Mouse (Mus musculus) C2C12 (cell line): ENCODE measurements around the gene Il17f. TPM values are rescaled to one million over a fixed set of nuclear protein-coding genes. Genes with fewer than 3 reads are reported as not detected.
"Not testable (repeated sequence)": the region's sequence is repeated elsewhere in the genome, so short reads cannot be mapped to it uniquely, and the experiment has no call there.

Source experiments
- H3K27me3 ChIP-seq: one replicate; pipeline ENCODE4 v1.6.1; 2011; ENCODE audit not compliant: control insufficient read depth, insufficient read depth, insufficient read length
- H3K36me3 ChIP-seq: one replicate; pipeline ENCODE4 v1.6.1; 2011; ENCODE audit not compliant: control insufficient read depth, insufficient read depth
- H3K4me3 ChIP-seq: one replicate; pipeline ENCODE4 v1.5.1; 2011; ENCODE audit warnings: mild to moderate bottlenecking, control low read depth; ENCODE audit not compliant: poor library complexity, insufficient read depth, severe bottlenecking
- H3K79me2 ChIP-seq: one replicate; pipeline ENCODE4 v1.6.1; 2011; ENCODE audit not compliant: control insufficient read depth, insufficient read depth
- H3K79me3 ChIP-seq: one replicate; pipeline ENCODE4 v1.6.1; 2011; ENCODE audit warnings: low read depth, control low read depth
- H3ac ChIP-seq: one replicate; pipeline ENCODE3; 2011; ENCODE audit warnings: low read depth; ENCODE audit not compliant: control insufficient read depth, insufficient read length
- CEBPB ChIP-seq: IDR thresholded peaks from one replicate; pipeline ENCODE4 v1.6.1; 2011; ENCODE audit warnings: low read depth, mild to moderate bottlenecking, control low read depth, moderate library complexity
- CTCF ChIP-seq: IDR thresholded peaks from one replicate; pipeline ENCODE4 v1.5.1; 2011; ENCODE audit not compliant: control insufficient read depth, insufficient read depth, insufficient read length
- FOSL1 ChIP-seq: IDR thresholded peaks from one replicate; pipeline ENCODE4 v1.8.0; 2011; ENCODE audit warnings: mild to moderate bottlenecking, low read length; ENCODE audit not compliant: poor library complexity, insufficient read depth, severe bottlenecking
- MAX ChIP-seq: IDR thresholded peaks from one replicate; pipeline ENCODE4 v1.6.1; 2011; ENCODE audit warnings: mild to moderate bottlenecking, control low read depth
- MYOD1 ChIP-seq: IDR thresholded peaks from one replicate; pipeline ENCODE4 v1.6.1; 2011; ENCODE audit warnings: low read depth; ENCODE audit not compliant: control insufficient read depth, insufficient read length
- MYOG ChIP-seq: IDR thresholded peaks from one replicate; pipeline ENCODE4 v1.6.1; 2011; ENCODE audit not compliant: control insufficient read depth, insufficient read length; ENCODE audit errors: extremely low read depth
- USF1 ChIP-seq: IDR thresholded peaks from one replicate; pipeline ENCODE4 v1.6.1; 2011; ENCODE audit warnings: low read depth, mild to moderate bottlenecking, control low read depth, moderate library complexity
- long read RNA-seq, 2 experiments: library from polyadenylated mRNA; unstranded; transcript quantifications; one replicate each; pipeline ENCODE4 v2.0.0; 2019 to 2020
- polyA plus RNA-seq: library from polyadenylated mRNA; unstranded; fragments of >200 nt; fragmentation: generic; extraction: Trizol; gene quantifications from one replicate; pipeline ENCODE4 v1.2.1, GENCODE M21; 2012; ENCODE audit warnings: missing spikeins

Il17f gene
- not detected for polyA plus RNA-seq
- long read RNA-seq, experiment 1, result 0 reads
- long read RNA-seq, experiment 2, result 0 reads

DNA sequence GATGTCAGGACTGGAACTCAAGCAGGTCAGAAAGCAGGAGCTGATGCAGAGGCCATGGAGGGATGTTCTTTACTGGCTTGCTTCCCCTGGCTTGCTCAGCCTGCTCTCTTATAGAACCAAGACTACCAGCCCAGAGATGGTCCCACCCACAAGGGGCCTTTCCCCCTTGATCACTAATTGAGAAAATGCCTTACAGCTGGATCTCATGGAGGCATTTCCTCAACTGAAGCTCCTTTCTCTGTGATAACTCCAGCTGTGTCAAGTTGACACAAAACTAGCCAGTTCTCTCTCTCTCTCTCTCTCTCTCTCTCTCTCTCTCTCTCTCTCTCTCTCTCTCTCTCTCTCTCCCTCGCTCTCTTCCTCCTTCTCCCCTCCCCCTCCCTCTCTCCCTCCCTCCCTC, at the start of gene Il17f:
Il17f (minus strand) TSS at position 101 of the 400 bp plus-strand sequence.
- not testable (repeated sequence) for H3K27me3 ChIP-seq, H3K4me3 ChIP-seq, H3ac ChIP-seq, H3K36me3 ChIP-seq, H3K79me3 ChIP-seq, H3K79me2 ChIP-seq

DNA sequence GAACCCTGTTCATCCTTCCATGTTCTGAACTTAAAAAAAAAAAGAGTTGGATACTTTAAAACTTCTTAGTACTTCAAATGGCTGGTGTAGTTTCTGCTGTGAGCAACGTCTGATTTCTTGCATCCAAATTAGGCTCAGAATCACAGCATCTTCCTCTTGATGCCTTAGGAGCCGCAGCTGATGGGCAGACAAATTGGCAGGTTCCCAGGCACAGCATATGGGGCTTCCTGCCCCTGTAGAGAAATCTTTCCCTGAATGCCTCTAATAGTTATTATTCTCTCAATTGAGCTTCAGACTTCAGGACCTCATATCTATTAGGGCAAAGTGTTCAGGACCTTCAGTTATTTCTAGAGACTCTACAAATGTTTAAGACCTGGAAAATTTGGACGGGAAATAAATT, 49.5 kb upstream of the Il17f start:
- no peaks in the 10 kb centered on the region for H3K79me2 ChIP-seq
- no peak overlapping the region for H3K4me3 ChIP-seq
- TF ChIP-seq MYOG (no peak), MYOD1 (no peak), CTCF (no peak), USF1 (no peak), FOSL1 (no peak), CEBPB (no peak), MAX (no peak)
- H3K79me3 ChIP-seq, result no peaks in the 10 kb centered on the region
- peaks cover 3% of the 10 kb centered on the region for H3K27me3 ChIP-seq
- no peak overlapping the region for H3ac ChIP-seq
- H3K36me3 ChIP-seq, result no peaks in the 10 kb centered on the region

DNA sequence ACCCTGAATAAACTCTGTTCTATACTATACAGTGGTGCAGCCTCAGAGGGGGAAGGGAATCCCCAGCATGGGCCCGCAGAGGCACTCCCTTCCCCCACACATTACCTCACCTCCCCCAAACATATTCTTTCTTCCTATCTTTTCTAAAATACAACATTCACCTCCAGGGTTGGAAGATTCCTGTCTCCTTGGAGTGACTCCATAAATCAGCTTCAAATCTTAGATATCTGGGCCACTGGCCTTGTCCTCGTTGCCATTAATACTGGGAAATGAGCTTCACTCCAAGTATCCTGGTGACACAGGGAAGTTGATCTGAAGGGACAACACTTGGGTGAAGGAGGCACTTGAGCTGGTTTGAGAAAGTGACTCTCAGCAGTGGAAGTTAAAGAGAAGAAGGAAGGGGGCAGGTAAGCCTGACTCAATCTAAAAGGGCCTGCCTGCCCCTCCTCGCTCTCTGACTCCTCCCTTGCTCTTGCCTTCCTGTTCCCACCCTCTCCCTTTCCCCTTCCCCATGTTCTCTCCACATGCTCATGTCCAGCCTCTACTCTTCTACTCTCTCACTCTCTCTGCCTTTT, 46.2 kb upstream of the Il17f start:
- Histone ChIP-seq H3K36me3 (no peaks in the 10 kb centered on the region), H3K27me3 (peaks cover 3% of the 10 kb centered on the region), H3ac (no peak overlapping the region), H3K4me3 (no peak overlapping the region), H3K79me2 (no peaks in the 10 kb centered on the region), H3K79me3 (no peaks in the 10 kb centered on the region)
- TF ChIP-seq MAX (no peak), USF1 (no peak), FOSL1 (no peak), CTCF (no peak), MYOG (no peak)

DNA sequence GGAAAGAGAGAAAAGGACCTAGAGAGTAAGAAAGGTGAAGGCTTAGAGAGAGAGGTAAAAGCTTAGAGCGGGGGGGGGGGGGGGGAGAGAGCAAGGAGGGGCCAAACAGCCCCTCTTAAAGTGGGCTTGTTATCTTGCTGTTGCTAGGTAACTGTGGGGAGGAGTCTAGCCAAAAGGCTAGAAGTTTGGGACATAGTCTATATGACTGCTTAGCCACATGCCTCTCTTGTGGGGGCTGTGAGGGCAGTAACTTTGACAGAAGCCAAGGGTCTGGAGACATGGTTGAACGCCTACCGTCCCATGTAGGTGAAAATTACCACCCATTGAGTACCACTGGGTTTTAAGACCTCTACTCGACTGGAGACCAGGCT, 42.7 kb upstream of the Il17f start:
- Histone ChIP-seq H3K79me2 (no peaks in the 10 kb centered on the region), H3K27me3 (peaks cover 3% of the 10 kb centered on the region), H3K79me3 (no peaks in the 10 kb centered on the region), H3ac (no peak overlapping the region), H3K36me3 (no peaks in the 10 kb centered on the region), H3K4me3 (no peak overlapping the region)
- no peak for TF ChIP-seq FOSL1
- no peak for TF ChIP-seq MYOG
- no peak for TF ChIP-seq CEBPB
- no peak for TF ChIP-seq MYOD1
- no peak for TF ChIP-seq CTCF
- TF ChIP-seq USF1, result no peak
- TF ChIP-seq MAX, result no peak

DNA sequence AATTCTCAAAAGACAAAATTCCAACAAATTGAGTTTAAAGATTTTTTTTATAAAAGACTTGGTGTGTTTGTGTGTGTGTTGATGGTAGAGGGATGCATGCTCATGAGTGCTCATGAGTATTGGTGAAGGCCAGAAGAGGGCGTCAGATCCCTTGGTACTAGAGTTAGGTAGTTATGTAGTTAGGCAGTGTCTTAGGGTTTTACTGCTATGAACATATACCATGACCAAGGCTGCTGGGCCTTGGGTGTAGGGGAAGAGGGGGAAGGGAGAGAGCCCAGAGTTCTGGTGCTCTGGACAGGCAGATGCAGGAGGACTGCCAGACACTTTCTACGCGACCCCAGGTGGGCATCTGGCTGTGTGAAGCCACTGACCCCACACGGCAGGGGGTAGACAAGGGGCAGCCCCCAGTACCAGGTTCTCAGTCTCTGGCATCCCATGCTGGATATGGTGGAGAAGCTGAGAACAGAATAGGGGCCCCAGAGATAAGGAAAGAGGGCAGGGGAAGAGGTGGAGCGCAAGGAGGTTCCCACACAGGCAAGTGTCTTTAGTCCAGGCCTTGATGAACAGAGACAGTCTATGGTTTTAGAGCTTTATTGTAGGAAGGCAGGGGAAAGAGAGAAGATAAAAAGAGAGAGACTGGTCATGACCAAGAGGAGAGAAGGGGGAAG, 42.2 kb upstream of the Il17f start:
- Histone ChIP-seq H3ac (no peak overlapping the region), H3K79me3 (no peaks in the 10 kb centered on the region), H3K4me3 (no peak overlapping the region), H3K79me2 (no peaks in the 10 kb centered on the region), H3K36me3 (no peaks in the 10 kb centered on the region), H3K27me3 (peaks cover 3% of the 10 kb centered on the region)
- TF ChIP-seq MYOD1, result no peak
- TF ChIP-seq MYOG, result no peak
- no peak for TF ChIP-seq CTCF
- no peak for TF ChIP-seq USF1
- no peak for TF ChIP-seq MAX
- no peak for TF ChIP-seq CEBPB
- no peak for TF ChIP-seq FOSL1

DNA sequence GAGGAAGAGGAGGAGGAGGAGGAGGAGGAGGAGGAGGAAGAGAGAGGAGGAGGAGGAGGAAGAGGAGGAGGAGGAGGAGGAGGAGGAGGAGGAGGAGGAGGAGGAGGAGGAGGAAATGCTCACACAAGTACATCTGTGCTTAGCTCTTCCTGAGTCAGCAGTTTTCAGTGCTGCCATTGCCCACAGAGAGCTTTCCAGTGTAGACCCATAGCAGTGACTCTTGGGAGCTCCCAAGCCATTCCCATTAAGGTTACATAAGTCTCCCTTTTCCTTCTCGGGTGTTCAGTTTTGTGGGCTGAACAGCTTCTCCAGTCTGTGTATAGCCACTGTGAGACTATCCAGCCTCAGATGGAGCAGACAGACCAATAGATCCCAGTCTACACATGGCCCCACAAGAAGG, 40.1 kb upstream of the Il17f start:
- H3K79me2 ChIP-seq, result no peaks in the 10 kb centered on the region
- H3K4me3 ChIP-seq, result no peak overlapping the region
- H3K79me3 ChIP-seq, result no peaks in the 10 kb centered on the region
- no peaks in the 10 kb centered on the region for H3K36me3 ChIP-seq
- no peaks in the 10 kb centered on the region for H3K27me3 ChIP-seq
- H3ac ChIP-seq, result no peak overlapping the region
- TF ChIP-seq MYOG (no peak), MAX (no peak), USF1 (no peak), CEBPB (no peak), MYOD1 (no peak), FOSL1 (no peak), CTCF (no peak)
